Mouse (Mus musculus) neural tube, embryonic 13.5 days (tissue): ENCODE measurements at regions not wholly inside any gene's neighbourhood (a gene's known extent, or its start where the extent isn't known, plus 50 kb on each side); places are given as distances from the start of the nearest gene placed in this dataset.
A peak's percentile ranks its signal among the peaks of the same experiment; 100 is the strongest.

Source experiments
- ATAC-seq: fragments of 200-750 bp; cut with Nextera tagmentation; 2 replicates; pipeline ENCODE4 v1.8.0; 2017; ENCODE audit warnings: low read depth, mild to moderate bottlenecking, moderate TSS enrichment, moderate library complexity
- H3K27ac ChIP-seq: fragments of 300-500 bp; sonication (generic); replicated peaks from 2 replicates; pipeline ENCODE4 v1.5.1; 2015; ENCODE audit warnings: moderate library complexity, mild to moderate bottlenecking, inconsistent platforms
- H3K27me3 ChIP-seq: fragments of 300-500 bp; sonication (generic); 2 replicates; pipeline ENCODE4 v1.6.1; 2015; ENCODE audit warnings: mild to moderate bottlenecking, inconsistent platforms
- H3K36me3 ChIP-seq: fragments of 300-500 bp; sonication (generic); 2 replicates; pipeline ENCODE4 v1.6.1; 2015; ENCODE audit warnings: mild to moderate bottlenecking, inconsistent platforms
- H3K4me1 ChIP-seq: fragments of 300-500 bp; sonication (generic); replicated peaks from 2 replicates; pipeline ENCODE4 v1.6.1; 2015; ENCODE audit warnings: inconsistent platforms
- H3K4me2 ChIP-seq: fragments of 300-500 bp; sonication (generic); 2 replicates; pipeline ENCODE4 v1.6.1; 2015; ENCODE audit warnings: inconsistent platforms, mild to moderate bottlenecking, moderate library complexity
- H3K4me3 ChIP-seq: fragments of 300-500 bp; sonication (generic); 2 replicates; pipeline ENCODE4 v1.5.1; 2015; ENCODE audit warnings: mild to moderate bottlenecking, inconsistent platforms
- H3K9ac ChIP-seq: fragments of 300-500 bp; sonication (generic); 2 replicates; pipeline ENCODE4 v1.6.1; 2015; ENCODE audit warnings: moderate library complexity, mild to moderate bottlenecking, inconsistent platforms
- H3K9me3 ChIP-seq: fragments of 300-500 bp; sonication (generic); 2 replicates; pipeline ENCODE4 v1.6.1; 2016; ENCODE audit warnings: inconsistent platforms
- WGBS: fragments of 180-500 bp; shearing (Covaris S2); methylation state at CpG from one replicate; pipeline ENCODE4 v1.1.7; 2015; 5-methylcytosine and 5-hydroxymethylcytosine counted together

DNA sequence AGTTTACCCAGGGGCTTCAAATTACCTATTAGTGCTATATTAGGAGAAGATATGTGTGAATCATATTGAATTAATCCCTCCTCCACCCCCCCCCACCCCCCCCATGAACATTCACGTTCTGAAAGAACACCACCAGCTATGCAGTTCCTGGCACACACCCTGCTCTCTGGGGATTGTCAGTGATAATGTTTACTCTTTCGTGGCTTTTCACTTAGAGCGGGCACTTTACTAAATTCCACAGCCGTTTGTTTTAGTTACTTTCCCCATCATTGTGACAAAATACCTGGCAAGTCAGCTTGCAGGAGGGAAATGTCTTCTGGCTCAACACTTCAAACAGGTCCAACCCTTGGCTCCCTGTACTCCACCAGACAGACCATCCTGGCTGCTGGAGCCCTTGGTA, 359.0 kb downstream of the Rps15a start:
- ATAC-seq = no peak
- Histone ChIP-seq H3K4me3 (no peak overlapping the region), H3K27ac (no peak overlapping the region), H3K27me3 (no peaks in the 10 kb centered on the region), H3K9ac (no peak overlapping the region), H3K36me3 (no peaks in the 10 kb centered on the region), H3K9me3 (no peaks in the 10 kb centered on the region), H3K4me1 (no peaks in the 10 kb centered on the region; the same call in 1 of the 2 replicates), H3K4me2 (no peak overlapping the region)
- 63% methylated on average over 4 of the region's 4 CpGs for WGBS

DNA sequence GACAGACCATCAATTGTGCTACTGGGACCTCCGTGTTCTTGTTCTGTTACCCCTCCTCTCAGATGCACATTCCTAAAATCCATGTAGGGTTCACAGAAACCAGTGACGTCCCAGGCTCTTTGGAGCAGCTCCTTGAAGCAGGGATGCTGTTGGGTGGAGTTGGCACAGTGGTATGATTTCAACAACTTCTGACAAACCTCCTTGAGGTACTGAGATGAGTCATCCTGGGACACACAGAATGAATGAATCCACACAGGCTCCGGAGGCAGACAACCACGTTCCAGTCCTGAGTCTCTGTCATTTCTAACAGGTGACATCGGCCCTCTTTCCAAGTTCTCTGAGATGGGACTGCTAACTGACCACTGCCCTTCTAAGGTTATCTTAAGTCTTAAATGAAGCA, 360.2 kb downstream of the Rps15a start:
- 0 out of 2 replicates have a peak overlapping the region, but pooled peaks have one; percentile 13 for H3K27ac ChIP-seq
- no peak for ATAC-seq
- WGBS = 77% methylated on average over 5 of the region's 5 CpGs

DNA sequence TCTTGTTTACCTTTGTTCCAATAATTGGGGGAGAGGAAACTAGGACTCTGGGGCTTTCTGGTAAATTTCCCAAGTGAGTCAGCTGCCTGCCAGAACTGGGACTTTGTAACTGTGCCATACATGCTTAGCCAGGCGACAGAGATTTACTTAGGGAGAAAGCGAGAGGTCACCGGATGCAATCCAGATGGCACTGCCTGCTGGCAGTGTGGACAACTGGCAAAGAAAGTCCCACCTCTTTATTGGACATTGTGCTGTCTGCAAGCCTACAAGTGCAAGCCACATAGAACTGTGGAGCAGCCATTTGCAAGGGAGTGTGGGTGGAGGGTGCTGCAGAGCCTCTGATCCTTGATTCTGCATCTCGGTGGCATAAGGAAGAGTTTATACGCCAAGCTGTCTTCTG, 362.7 kb downstream of the Rps15a start:
- Histone ChIP-seq H3K4me3 (no peak overlapping the region), H3K27ac (no peak overlapping the region), H3K9ac (no peak overlapping the region), H3K36me3 (no peaks in the 10 kb centered on the region), H3K27me3 (no peaks in the 10 kb centered on the region), H3K9me3 (no peaks in the 10 kb centered on the region), H3K4me2 (no peak overlapping the region), H3K4me1 (no peaks in the 10 kb centered on the region; the same call in 1 of the 2 replicates)
- no peak for ATAC-seq
- WGBS = 69% methylated on average over 5 of the region's 5 CpGs

More for the DNA sequence above, 360.2 kb downstream of the Rps15a start:
- Histone ChIP-seq H3K9me3 (no peaks in the 10 kb centered on the region), H3K4me2 (no peak overlapping the region), H3K4me3 (no peak overlapping the region), H3K9ac (no peak overlapping the region), H3K36me3 (no peaks in the 10 kb centered on the region), H3K27me3 (no peaks in the 10 kb centered on the region), H3K4me1 (no peaks in the 10 kb centered on the region; the same call in 1 of the 2 replicates)

DNA sequence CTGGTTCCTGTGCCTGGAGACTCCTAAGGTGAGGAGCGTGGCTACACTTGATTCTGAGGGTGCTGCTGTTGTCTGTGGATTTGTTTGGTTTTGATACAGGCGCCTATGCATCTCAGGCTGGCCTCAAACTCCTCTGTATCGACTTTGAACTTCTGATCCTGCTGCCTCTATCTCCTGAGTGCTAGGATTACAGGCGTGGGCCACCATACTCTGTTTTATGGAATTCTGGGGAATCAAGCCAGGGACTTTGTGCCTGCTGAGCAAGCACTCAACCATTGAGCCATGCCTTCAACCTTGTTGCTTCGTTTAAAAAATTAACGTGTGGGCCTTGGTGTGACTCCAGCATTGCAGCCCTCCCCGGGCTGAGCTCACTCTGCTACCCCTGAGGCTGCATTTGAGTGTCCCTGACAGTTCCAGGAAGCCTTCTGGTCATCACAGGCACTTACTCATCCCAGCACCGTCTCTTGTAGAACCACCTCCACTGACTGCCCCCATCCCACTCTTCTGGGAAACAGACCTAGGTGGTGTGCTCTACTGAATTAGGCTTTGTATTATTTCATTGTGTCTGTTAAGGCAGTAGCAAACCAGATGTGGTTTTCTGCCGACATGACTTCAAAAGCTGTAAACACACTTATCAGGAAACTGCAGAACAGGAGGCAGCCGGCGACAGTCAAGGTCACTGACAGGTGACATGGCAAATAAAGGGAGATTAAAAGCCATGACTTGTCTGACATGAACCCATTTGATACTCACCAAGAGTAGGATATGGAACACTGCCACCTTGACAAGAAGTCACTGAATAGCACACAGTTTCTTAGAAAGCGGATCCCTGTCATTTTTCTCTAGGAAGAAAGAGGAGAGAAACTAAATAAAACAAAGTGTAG, 363.4 kb downstream of the Rps15a start:
- ATAC-seq = no peak
- H3K9me3 ChIP-seq = no peaks in the 10 kb centered on the region
- no peaks in the 10 kb centered on the region for H3K27me3 ChIP-seq
- H3K4me2 ChIP-seq = no peak overlapping the region
- H3K9ac ChIP-seq = no peak overlapping the region
- 81% methylated on average over 12 of the region's 12 CpGs for WGBS
- no peak overlapping the region for H3K27ac ChIP-seq
- H3K4me3 ChIP-seq = no peak overlapping the region
- no peaks in the 10 kb centered on the region; the same call in 1 of the 2 replicates for H3K4me1 ChIP-seq
- no peaks in the 10 kb centered on the region for H3K36me3 ChIP-seq

DNA sequence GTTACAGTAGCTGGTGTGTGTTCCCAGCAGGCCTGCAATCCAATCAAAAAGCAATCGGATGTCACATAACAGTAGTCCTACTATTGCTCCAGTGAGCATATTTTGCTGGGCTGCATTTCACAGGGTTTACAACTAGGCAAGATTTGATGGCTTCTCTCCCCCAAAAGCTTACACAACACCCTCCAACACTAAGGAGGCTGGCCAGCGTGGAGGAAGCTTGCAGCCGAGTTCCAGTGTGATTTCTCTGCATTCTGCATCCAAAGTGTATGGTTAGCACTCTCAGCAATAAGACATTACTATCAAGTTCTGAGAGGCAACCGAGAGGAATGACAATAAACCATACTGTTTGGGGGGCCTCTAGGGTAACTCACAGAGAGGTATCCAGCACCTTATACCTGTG, 367.2 kb downstream of the Xylt1 start:
- Histone ChIP-seq H3K9me3 (no peaks in the 10 kb centered on the region), H3K27ac (no peak overlapping the region), H3K27me3 (no peaks in the 10 kb centered on the region), H3K4me3 (no peak overlapping the region), H3K36me3 (no peaks in the 10 kb centered on the region), H3K4me2 (no peak overlapping the region), H3K4me1 (no peaks in the 10 kb centered on the region; the same call in 1 of the 2 replicates), H3K9ac (no peak overlapping the region)
- 78% methylated on average over 4 of the region's 4 CpGs for WGBS
- ATAC-seq = no peak

DNA sequence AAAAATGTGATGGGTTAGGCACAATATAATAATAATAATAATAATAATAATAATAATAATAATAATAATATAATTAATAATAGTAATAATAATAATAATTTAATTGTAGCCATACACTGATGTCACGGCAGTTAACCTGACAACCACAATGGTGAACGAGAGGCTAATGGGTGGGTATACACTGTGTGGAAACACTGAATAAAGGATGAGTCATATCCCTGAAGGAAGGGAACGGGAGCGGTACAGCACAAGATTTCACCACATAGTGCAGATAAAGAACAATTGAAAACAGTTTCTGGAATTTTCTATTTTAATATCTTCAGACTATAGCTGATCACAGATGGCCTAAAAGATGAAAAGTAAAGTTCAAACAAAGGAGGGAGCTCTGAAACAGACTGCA, 365.6 kb downstream of the Xylt1 start:
- 95% methylated on average over 4 of the region's 4 CpGs for WGBS
- H3K9me3 ChIP-seq = no peaks in the 10 kb centered on the region
- H3K36me3 ChIP-seq = no peaks in the 10 kb centered on the region
- no peak overlapping the region for H3K27ac ChIP-seq
- H3K4me3 ChIP-seq = no peak overlapping the region
- no peaks in the 10 kb centered on the region for H3K27me3 ChIP-seq
- H3K4me2 ChIP-seq = no peak overlapping the region
- H3K9ac ChIP-seq = no peak overlapping the region
- no peak for ATAC-seq
- no peaks in the 10 kb centered on the region for H3K4me1 ChIP-seq

DNA sequence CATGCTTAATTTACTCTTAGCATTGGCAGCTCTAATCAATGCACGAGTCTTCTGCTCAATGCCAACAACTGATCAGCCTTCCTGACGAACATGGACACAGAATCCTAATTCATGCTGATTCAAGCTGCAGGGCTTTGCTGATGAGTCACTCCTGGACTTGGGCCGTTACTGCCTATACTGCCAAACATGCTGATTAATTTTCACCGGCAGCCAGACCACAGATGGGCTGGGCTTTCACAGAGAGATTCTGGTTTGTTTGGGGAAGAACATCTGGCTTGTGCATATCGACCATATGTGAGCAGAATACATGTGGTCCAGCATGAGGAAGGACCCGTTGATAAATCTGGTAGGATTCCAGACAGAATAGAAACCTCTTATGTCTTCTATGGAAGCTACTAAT, 358.9 kb downstream of the Xylt1 start:
- no peaks in the 10 kb centered on the region for H3K4me1 ChIP-seq
- no peaks in the 10 kb centered on the region for H3K27me3 ChIP-seq
- no peak overlapping the region for H3K4me3 ChIP-seq
- H3K9me3 ChIP-seq = no peaks in the 10 kb centered on the region
- no peak overlapping the region for H3K9ac ChIP-seq
- no peak for ATAC-seq
- no peaks in the 10 kb centered on the region for H3K36me3 ChIP-seq
- H3K4me2 ChIP-seq = no peak overlapping the region
- 71% methylated on average over 6 of the region's 6 CpGs for WGBS
- H3K27ac ChIP-seq = no peak overlapping the region

DNA sequence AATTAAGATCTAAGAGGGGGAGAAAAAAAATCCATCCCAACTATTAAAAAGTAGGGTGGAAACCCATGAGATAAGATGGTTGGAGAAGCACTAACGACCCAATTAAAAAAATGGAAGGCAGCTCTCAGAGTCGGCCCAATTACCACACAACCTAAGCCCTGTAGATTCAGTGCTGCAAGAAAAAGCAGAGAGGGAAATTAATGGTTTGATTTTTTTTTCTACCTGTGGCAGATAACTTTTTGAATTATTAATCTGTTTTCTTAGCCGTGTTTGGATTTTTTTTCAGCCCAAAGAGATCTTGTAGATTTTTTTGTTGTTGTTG, 354.9 kb downstream of the Xylt1 start:
- WGBS = 78% methylated on average over 3 of the region's 3 CpGs
- H3K4me2 ChIP-seq = no peak overlapping the region
- H3K9ac ChIP-seq = no peak overlapping the region
- H3K9me3 ChIP-seq = no peaks in the 10 kb centered on the region
- no peak overlapping the region for H3K4me3 ChIP-seq
- H3K4me1 ChIP-seq = no peaks in the 10 kb centered on the region
- no peak for ATAC-seq
- no peak overlapping the region for H3K27ac ChIP-seq
- no peaks in the 10 kb centered on the region for H3K36me3 ChIP-seq
- H3K27me3 ChIP-seq = no peaks in the 10 kb centered on the region

DNA sequence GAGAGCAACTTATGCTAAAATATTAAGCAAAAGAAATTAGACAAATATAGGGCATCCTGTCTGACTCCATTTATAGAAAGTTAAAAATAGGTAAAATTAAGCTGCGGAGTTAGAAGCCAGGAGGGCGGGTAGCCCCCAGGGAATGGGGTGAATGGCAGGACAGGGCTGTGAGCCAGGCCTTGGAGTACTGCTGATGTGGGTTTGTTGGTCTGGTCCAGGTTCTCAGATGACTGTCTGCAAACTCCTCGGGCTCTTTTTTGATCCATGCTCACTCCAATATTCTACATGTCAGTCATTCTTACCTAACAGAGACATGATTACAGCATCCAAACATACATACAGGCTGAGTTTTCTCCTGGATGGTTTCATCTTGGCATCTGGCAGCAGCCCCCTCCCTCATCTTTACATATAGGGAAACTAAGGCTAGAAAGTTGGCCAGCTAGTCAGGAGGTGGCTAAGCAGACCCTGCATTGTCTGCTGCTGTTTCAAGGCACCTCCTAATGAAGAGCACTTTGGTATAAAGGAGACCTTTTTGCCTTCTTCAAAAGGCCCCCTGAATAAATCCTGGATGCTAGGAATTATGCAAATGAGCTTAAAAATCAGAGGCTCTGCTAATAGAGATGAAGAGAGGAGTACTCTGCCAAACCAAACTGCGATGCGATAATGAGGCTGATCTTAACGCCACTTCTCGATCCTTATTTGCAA, 354.4 kb downstream of the Xylt1 start:
- H3K27me3 ChIP-seq = no peaks in the 10 kb centered on the region
- no peak overlapping the region for H3K4me3 ChIP-seq
- no peak overlapping the region for H3K4me2 ChIP-seq
- H3K9me3 ChIP-seq = no peaks in the 10 kb centered on the region
- no peaks in the 10 kb centered on the region for H3K36me3 ChIP-seq
- no peak overlapping the region for H3K27ac ChIP-seq
- no peak overlapping the region for H3K9ac ChIP-seq
- 89% methylated on average over 7 of the region's 7 CpGs for WGBS
- ATAC-seq = no peak
- no peaks in the 10 kb centered on the region for H3K4me1 ChIP-seq

DNA sequence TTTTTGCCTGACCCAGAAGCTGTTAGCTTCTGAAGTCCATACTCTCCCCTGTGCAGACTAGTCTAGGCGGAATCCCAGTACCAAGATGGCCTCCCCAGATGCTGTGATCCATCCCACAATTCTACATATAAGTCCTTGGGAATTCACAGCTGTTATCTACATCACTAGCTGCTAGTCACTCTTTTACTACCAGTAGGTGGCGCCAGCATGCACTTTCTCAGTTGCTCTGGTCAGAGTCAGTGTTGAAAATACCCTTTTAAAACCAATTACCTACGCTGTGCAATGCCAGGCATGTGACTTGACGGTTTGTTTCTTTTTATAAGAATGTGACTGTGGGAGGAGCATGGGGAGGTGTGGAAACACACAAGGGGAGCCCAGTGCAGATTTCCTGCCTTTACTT, 348.3 kb downstream of the Xylt1 start:
- no peak for ATAC-seq
- H3K4me1 ChIP-seq = no peaks in the 10 kb centered on the region
- H3K9me3 ChIP-seq = 0 out of 2 replicates have a peak, but pooled peaks cover 5% of the 10 kb centered on the region
- H3K4me2 ChIP-seq = no peak overlapping the region
- no peak overlapping the region for H3K4me3 ChIP-seq
- WGBS = 81% methylated on average over 4 of the region's 4 CpGs
- H3K36me3 ChIP-seq = no peaks in the 10 kb centered on the region
- no peak overlapping the region for H3K27ac ChIP-seq
- H3K9ac ChIP-seq = no peak overlapping the region
- H3K27me3 ChIP-seq = no peaks in the 10 kb centered on the region
